Mouse (Mus musculus) myocyte (in vitro differentiated cells): ENCODE data around the gene Ggact. TPM values are rescaled to one million over a fixed set of nuclear protein-coding genes. Genes with fewer than 3 reads are reported as not detected.

Source experiments
- H3K27me3 ChIP-seq: one replicate; pipeline ENCODE4 v1.6.1; 2011; ENCODE audit not compliant: control insufficient read depth, insufficient read depth, insufficient read length
- H3K36me3 ChIP-seq: one replicate; pipeline ENCODE4 v1.6.1; 2011; ENCODE audit not compliant: control insufficient read depth, insufficient read depth
- H3K4me2 ChIP-seq: one replicate; pipeline ENCODE4 v1.6.1; 2011; ENCODE audit warnings: low read depth, control low read depth
- H3K4me3 ChIP-seq: one replicate; pipeline ENCODE4 v1.5.1; 2011; ENCODE audit warnings: mild to moderate bottlenecking, control low read depth, moderate library complexity
- H3K79me2 ChIP-seq: one replicate; pipeline ENCODE4 v1.6.1; 2011; ENCODE audit not compliant: control insufficient read depth, insufficient read depth
- H3ac ChIP-seq: one replicate; pipeline ENCODE4 v1.6.1; 2011; ENCODE audit not compliant: control insufficient read depth, insufficient read length
- CEBPB ChIP-seq: IDR thresholded peaks from 2 replicates; pipeline ENCODE4 v1.6.1; 2011; ENCODE audit warnings: mild to moderate bottlenecking, moderate library complexity; ENCODE audit not compliant: poor library complexity, insufficient read depth, severe bottlenecking
- E2F4 ChIP-seq: IDR thresholded peaks from one replicate; pipeline ENCODE4 v1.6.1; 2011; ENCODE audit warnings: mild to moderate bottlenecking, control low read depth, moderate library complexity; ENCODE audit not compliant: insufficient read depth
- MAX ChIP-seq: IDR thresholded peaks from one replicate; pipeline ENCODE4 v1.6.1; 2011; ENCODE audit warnings: low read depth, mild to moderate bottlenecking, control low read depth
- MYOD1 ChIP-seq, 3 experiments: IDR thresholded peaks; one replicate each; pipeline ENCODE4 v1.6.1; 2011; ENCODE audit warnings: control low read depth in 2 of 3, low read depth in 2 of 3, mild to moderate bottlenecking in 2 of 3, moderate library complexity in 1 of 3; ENCODE audit not compliant: insufficient read length in 2 of 3, control insufficient read depth in 1 of 3
- MYOG ChIP-seq, 3 experiments: IDR thresholded peaks; one replicate each; pipeline ENCODE4 v1.6.1; 2011; ENCODE audit warnings: control low read depth in 2 of 3, low read depth in 2 of 3, mild to moderate bottlenecking in 2 of 3; ENCODE audit not compliant: insufficient read length in 2 of 3, control insufficient read depth in 1 of 3, insufficient read depth in 1 of 3
- POLR2A ChIP-seq: IDR thresholded peaks from one replicate; pipeline ENCODE4 v1.6.1; 2011; ENCODE audit warnings: low read depth, mild to moderate bottlenecking, control low read depth, moderate library complexity; ENCODE audit not compliant: insufficient read length
- POLR2AphosphoS2 ChIP-seq: IDR thresholded peaks from one replicate; pipeline ENCODE4 v1.6.1; 2011; ENCODE audit warnings: low read depth, control low read depth; ENCODE audit not compliant: insufficient read length
- REST ChIP-seq: IDR thresholded peaks from one replicate; pipeline ENCODE4 v1.6.1; 2011; ENCODE audit warnings: mild to moderate bottlenecking, control low read depth, moderate library complexity; ENCODE audit not compliant: insufficient read depth, insufficient read length
- SRF ChIP-seq: IDR thresholded peaks from one replicate; pipeline ENCODE4 v1.6.1; 2011; ENCODE audit warnings: low read depth; ENCODE audit not compliant: control insufficient read depth, insufficient read length
- TCF12 ChIP-seq: IDR thresholded peaks from one replicate; pipeline ENCODE4 v1.6.1; 2011; ENCODE audit warnings: mild to moderate bottlenecking, control low read depth; ENCODE audit not compliant: poor library complexity, insufficient read depth, severe bottlenecking
- TCF3 ChIP-seq: IDR thresholded peaks from one replicate; pipeline ENCODE4 v1.6.1; 2011; ENCODE audit warnings: low read depth, control low read depth; ENCODE audit not compliant: insufficient read length
- USF1 ChIP-seq: IDR thresholded peaks from one replicate; pipeline ENCODE4 v1.6.1; 2011; ENCODE audit warnings: low read depth, mild to moderate bottlenecking, control low read depth, moderate library complexity
- polyA plus RNA-seq: library from polyadenylated mRNA; unstranded; fragments of >200 nt; fragmentation: generic; extraction: Trizol; gene quantifications from one replicate; pipeline ENCODE4 v1.2.1, GENCODE M21; 2012; ENCODE audit warnings: missing spikeins

Gene Ggact
- polyA plus RNA-seq, 1 experiment: 17.0 TPM

DNA sequence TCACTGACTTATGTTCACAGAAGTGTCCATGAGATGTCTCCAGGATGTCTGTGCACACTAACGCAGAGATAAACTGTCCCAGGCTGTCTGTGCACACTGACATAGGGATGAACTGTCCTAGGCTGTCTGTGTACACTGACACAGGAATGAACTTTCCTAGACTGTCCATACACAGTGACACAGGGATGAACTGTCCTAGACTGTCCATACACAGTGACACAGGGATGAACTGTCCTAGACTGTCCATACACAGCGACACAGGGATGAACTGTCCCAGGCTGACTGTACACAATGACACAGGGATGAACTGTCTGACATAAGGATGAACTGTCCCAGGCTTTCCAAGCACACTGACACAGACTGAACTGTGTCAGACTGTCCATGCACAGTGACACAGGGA lies 88.1 kb downstream of the Ggact start:
- no peaks in the 10 kb centered on the region for H3K79me2 ChIP-seq
- TF ChIP-seq CEBPB (no peak), TCF12 (no peak), SRF (no peak), MYOG (IDR thresholded peaks at IDR 0.05; ENCODE audit: control insufficient read depth in 1 of 3, insufficient read depth in 1 of 3, insufficient read length in 2 of 3, low read depth in 2 of 3) (no peak), TCF3 (no peak), POLR2A (no peak), MAX (no peak), POLR2AphosphoS2 (no peak), MYOD1 (IDR thresholded peaks at IDR 0.05; ENCODE audit: control insufficient read depth in 1 of 3, insufficient read length in 2 of 3, low read depth in 2 of 3) (no peak), E2F4 (no peak), USF1 (no peak), REST (no peak)
- H3ac ChIP-seq: no peak overlapping the region
- H3K36me3 ChIP-seq: no peaks in the 10 kb centered on the region
- no peak overlapping the region for H3K4me2 ChIP-seq
- no peaks in the 10 kb centered on the region for H3K27me3 ChIP-seq
- no peak overlapping the region for H3K4me3 ChIP-seq

DNA sequence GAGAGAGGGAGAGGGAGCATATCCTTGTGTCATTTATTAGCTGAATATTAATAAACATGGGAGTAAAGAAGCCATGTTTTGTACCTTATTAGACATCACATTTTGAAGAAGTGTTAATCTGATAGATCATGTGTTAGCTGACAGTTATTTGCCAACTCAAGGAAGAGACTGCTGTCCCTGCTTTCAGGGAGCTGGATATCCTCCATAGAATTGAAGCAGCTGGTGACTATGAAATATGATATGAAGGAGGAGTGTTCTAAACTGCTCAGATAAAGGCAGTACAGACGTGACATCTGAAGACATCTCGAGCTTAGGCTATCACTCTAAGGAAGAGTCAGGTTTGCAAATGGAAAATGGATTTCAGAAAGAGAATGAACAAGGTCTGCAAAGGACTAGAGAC lies 89.8 kb downstream of the Ggact start:
- Histone ChIP-seq H3K27me3 (no peaks in the 10 kb centered on the region), H3ac (no peak overlapping the region), H3K4me2 (no peak overlapping the region), H3K36me3 (no peaks in the 10 kb centered on the region), H3K4me3 (no peak overlapping the region), H3K79me2 (no peaks in the 10 kb centered on the region)
- TF ChIP-seq MAX: no peak

DNA sequence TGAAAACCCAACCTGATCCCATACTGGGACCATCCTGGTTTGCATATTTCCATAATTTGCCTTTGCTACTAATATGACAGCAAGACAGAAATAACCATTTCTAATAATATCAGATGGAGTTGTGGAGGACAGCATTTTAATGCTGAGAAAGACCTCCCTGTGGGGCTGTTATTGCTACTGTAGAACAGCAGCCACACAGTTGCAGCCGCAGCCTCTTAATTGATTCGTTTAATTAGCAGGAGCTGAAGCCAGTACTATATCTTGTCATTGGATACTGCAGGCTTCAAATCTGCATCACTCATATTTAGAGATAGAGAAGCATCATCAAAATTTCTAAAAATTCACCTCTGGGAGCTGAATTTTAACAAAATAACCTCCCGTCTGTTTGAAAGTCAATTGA lies 92.6 kb downstream of the Ggact start:
- Histone ChIP-seq H3K27me3 (no peaks in the 10 kb centered on the region), H3ac (no peak overlapping the region), H3K4me2 (no peak overlapping the region), H3K4me3 (no peak overlapping the region), H3K36me3 (no peaks in the 10 kb centered on the region), H3K79me2 (no peaks in the 10 kb centered on the region)
- no peak for TF ChIP-seq E2F4
- no peak for TF ChIP-seq TCF12
- no peak for TF ChIP-seq MYOD1 (IDR thresholded peaks at IDR 0.05; ENCODE audit: control insufficient read depth in 1 of 3, insufficient read length in 2 of 3, low read depth in 2 of 3)
- TF ChIP-seq MYOG (IDR thresholded peaks at IDR 0.05; ENCODE audit: control insufficient read depth in 1 of 3, insufficient read depth in 1 of 3, insufficient read length in 2 of 3, low read depth in 2 of 3): no peak
- no peak for TF ChIP-seq CEBPB
- no peak for TF ChIP-seq SRF
- TF ChIP-seq TCF3: no peak
- TF ChIP-seq REST: no peak
- TF ChIP-seq MAX: no peak
- no peak for TF ChIP-seq USF1
- no peak for TF ChIP-seq POLR2AphosphoS2
- TF ChIP-seq POLR2A: no peak

DNA sequence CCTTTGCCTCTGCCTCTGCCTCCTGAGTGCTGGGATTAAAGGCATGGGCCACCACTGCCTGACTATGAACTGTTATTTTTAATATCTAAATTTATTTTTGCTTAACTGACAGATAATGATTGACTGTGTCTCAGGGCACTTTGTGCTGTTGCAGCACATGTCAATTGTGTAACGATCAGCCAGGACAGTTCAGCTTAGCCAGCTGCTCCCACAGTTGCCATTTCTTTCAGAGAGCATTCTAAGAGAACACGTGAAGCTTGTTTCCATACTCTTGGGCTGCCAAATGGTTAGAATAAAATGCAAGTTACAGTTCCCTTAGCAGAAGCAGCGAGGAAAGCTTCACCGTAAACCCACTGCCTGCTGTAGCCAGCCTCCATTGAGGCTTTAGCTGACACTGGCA lies 113.3 kb downstream of the Ggact start:
- no peaks in the 10 kb centered on the region for H3K27me3 ChIP-seq
- TF ChIP-seq POLR2AphosphoS2 (no peak), MAX (no peak), REST (no peak), TCF12 (no peak), POLR2A (no peak), TCF3 (no peak), SRF (no peak), MYOG (IDR thresholded peaks at IDR 0.05; ENCODE audit: control insufficient read depth in 1 of 3, insufficient read depth in 1 of 3, insufficient read length in 2 of 3, low read depth in 2 of 3) (no peak), CEBPB (no peak), USF1 (no peak), MYOD1 (IDR thresholded peaks at IDR 0.05; ENCODE audit: control insufficient read depth in 1 of 3, insufficient read length in 2 of 3, low read depth in 2 of 3) (no peak), E2F4 (no peak)

DNA sequence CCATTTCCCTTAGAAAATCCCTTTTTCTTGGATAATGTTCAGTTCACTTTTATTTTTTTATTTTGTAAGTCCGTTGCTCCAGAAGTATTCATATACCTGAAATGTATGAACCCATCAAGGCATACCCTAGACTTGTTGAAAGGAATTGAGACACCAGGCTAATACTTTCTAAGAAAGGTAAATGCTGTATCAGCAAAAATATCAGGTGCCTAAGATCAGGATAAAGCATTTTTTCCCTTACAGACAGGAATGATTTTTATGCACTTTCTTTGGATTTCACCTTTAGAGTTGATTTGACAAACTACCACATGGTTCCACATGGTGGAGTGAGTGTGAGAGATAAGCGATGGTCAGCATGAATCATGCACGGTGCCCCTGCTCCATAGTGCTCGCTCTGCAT lies 120.2 kb downstream of the Ggact start:
- Histone ChIP-seq H3K4me2 (no peak overlapping the region), H3ac (no peak overlapping the region), H3K36me3 (no peaks in the 10 kb centered on the region), H3K27me3 (no peaks in the 10 kb centered on the region), H3K4me3 (no peak overlapping the region), H3K79me2 (no peaks in the 10 kb centered on the region)
- TF ChIP-seq CEBPB: no peak

More for the DNA sequence above, 113.3 kb downstream of the Ggact start:
- H3K36me3 ChIP-seq: no peaks in the 10 kb centered on the region
- no peak overlapping the region for H3K4me2 ChIP-seq
- no peak overlapping the region for H3K4me3 ChIP-seq
- no peaks in the 10 kb centered on the region for H3K79me2 ChIP-seq
- H3ac ChIP-seq: no peak overlapping the region
